Mouse (Mus musculus) gastrocnemius, postnatal 25 days (tissue): ENCODE measurements around the gene 4931429L15Rik. TPM values are rescaled to one million over a fixed set of nuclear protein-coding genes. Genes with fewer than 3 reads are reported as not detected.
"Not testable (repeated sequence)": the region's sequence is repeated elsewhere in the genome, so short reads cannot be mapped to it uniquely, and the experiment has no call there.

Experiments
- DNase-seq: peaks from one replicate; pipeline ENCODE4 v3.0.0; 2022
- long read RNA-seq, 2 experiments: library from polyadenylated mRNA; stranded (forward); transcript quantifications; one replicate each; pipeline ENCODE4 v2.0.0; 2021
- total RNA-seq, 2 experiments: library from RNA; stranded (reverse); gene quantifications; 1 replicate in 1 of 2; 2 replicates in 1 of 2; pipeline ENCODE4 v1.2.3; 2021

4931429L15Rik gene
- total RNA-seq, result not detected
- long read RNA-seq, experiment 1, result 0 reads
- long read RNA-seq, experiment 2, result 0 reads

DNA sequence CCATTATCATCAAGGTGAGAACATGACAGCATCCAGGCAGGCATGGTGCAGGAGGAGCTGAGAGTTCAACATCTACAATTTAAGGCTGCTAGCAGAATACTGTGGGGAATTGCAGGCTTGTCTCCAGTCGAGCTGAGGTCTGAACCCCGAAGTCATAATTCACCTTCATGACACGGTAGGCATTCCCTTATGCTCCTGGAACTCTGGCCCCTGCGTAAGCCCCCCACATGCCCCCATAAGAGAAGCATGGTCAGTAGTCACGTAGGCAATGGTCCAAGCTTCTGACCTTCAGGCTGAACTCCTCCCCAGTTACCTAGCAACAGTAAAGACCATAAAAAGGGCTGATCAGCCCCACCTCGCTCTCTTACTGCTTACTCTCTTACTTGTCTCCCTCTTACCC lies at the start of gene 4931429L15Rik:
Gene 4931429L15Rik, minus strand, starts transcription at position 101 of the 400 bp plus-strand sequence.
- not testable (repeated sequence) for DNase-seq

- no peak for DNase-seq
Observed at GRCm38 (mm10) chr9:46362459-46362858, 42.7 kb upstream of the 4931429L15Rik start.

DNA sequence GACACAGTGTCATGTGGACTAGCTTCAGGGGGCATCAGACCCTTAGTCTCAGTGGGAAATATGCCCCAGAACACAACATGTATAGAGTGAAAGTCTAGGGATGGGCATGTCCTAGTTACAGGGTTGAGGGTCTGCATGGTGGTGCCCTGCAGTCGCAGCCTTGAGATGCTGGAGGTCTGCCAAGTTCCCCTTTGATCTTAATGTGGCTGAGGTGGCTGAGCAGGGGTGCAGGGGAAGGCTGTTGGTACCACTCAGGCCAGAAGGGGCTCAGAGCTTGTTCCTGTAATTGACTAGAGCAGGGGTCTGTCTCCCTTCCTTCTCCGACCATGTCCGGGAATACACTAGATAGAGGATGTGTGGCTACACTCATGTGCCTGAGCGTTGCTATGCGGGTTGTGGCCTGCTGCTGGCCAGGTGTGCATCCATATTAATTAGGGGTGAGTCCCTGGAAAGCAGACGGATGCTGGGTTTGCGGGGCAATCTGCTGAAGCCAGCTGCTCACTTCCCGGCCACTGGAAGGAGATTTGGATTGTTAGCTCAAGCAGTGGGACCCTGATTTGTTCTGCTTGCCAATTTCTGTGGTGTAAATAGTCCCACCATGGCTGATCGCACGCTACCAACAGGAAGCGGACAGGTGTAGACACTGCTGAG lies 41.8 kb upstream of the 4931429L15Rik start:
- no peak for DNase-seq

DNA sequence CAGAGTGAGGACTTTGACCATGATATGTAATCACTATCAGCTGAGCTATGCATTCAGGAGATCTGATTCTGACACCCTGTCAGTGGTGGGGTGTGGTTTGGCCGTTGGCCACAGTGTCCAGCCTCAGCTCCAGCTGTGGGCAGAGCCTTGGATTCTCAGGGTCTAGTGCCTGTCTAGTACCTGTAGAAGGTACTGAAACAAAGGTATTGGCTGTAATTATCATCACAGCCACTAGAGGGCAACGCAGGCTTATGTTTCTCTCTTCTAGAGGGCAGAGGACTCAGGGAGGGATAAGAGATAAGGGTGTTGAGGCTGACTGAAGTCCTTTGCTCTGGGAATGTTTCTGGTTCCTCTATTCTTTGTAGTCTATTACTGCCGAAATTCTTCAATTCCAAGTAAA lies 34.2 kb upstream of the 4931429L15Rik start:
- DNase-seq, result no peak

GRCm38 (mm10) chr9:46353330-46353724 lies 33.5 kb upstream of the 4931429L15Rik start:
- DNase-seq, result no peak

DNA sequence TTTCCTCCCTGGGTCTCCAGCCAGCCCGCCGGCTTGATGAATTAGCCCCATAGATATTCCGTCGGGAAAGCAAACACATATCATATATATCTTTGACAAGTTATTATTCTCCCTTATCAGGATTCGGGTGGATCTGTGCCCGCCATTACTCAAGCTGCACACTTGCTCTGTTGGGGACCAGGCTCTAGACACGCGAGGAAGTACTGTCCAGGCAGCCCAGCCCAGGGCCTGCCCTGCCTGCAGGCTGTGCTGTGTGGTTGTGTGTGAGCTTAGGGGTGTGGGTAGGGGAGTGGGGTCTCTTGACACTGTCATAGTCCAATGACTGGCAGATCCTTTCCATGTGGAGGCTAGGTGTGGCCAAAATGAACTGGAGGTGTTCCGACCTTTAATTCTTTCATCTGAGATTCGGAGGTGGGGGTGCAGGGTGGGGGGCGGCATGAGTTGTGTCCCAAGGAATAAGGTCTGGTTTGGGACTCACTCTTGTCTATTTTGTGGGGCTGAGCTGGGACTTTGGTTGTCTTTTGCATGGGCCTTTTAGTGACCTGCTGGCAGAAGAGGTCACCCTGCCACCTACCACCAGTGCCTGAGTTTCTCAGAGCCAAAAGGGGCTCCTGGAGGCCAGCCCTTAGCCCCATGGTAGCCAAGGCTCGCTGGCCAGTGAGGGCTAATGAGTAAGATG lies 33.0 kb upstream of the 4931429L15Rik start:
- DNase-seq, result no peak

DNA sequence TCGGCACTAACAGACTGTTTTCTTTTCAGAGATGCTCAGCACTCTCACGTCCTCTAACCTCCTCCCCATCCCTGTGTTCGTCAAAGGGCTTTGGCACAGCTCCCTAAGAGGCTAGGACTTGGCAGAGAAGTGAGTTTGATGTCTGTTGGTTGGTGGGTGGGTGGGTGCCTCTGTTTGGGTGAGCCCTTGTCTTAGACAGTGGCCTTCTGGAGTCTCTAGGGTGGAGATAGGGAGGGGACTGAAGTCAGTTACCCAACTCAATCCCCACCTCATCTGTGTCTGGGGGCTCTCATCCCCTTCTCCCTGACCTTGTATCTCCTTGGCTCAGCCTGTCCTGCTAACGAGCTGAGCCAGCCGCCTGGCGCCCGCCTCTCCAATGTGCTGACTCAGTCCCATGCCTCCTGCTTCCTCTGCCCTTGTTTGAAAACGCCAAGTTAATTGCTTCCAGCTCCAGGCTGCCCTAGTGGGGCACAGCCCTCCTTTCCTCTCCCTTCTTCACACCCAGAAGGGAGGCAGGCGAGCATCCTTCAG lies 30.7 kb upstream of the 4931429L15Rik start:
- DNase-seq, result no peak

- DNase-seq, result no peak
Observed at GRCm38 (mm10) chr9:46345887-46346665, 26.3 kb upstream of the 4931429L15Rik start.

GRCm38 (mm10) chr9:46339051-46339652 lies 19.4 kb upstream of the 4931429L15Rik start:
- DNase-seq, result no peak

GRCm38 (mm10) chr9:46338384-46338783 lies 18.6 kb upstream of the 4931429L15Rik start:
- no peak for DNase-seq

- no peak for DNase-seq
Observed at GRCm38 (mm10) chr9:46337852-46338291, 18.1 kb upstream of the 4931429L15Rik start.

- no peak for DNase-seq
Observed at GRCm38 (mm10) chr9:46337331-46337730, 17.5 kb upstream of the 4931429L15Rik start.

GRCm38 (mm10) chr9:46336294-46336693 lies 16.5 kb upstream of the 4931429L15Rik start:
- not testable (repeated sequence) for DNase-seq

GRCm38 (mm10) chr9:46335461-46335995 lies 15.7 kb upstream of the 4931429L15Rik start:
- DNase-seq, result no peak

- DNase-seq, result no peak
Observed at GRCm38 (mm10) chr9:46334471-46335025, 14.8 kb upstream of the 4931429L15Rik start.

GRCm38 (mm10) chr9:46331301-46331700 lies 11.5 kb upstream of the 4931429L15Rik start:
- no peak for DNase-seq

DNA sequence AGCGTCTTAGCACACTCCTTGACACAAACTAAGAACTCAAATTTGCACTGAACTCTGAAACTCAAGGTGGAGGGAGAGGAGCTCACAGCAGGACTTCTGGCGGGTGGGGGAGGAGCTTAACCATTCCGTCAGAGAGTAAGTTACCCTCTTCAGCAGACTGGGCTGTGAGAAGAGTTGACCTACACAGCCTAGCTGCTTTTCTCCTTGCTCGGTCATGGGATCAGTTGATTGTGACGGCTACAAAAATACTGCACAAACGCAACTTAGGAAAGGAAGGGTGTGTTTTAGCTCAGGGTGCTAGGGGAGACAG lies 10.8 kb upstream of the 4931429L15Rik start:
- no peak for DNase-seq

- DNase-seq, result no peak
Observed at GRCm38 (mm10) chr9:46329801-46330585, 10.2 kb upstream of the 4931429L15Rik start.

DNA sequence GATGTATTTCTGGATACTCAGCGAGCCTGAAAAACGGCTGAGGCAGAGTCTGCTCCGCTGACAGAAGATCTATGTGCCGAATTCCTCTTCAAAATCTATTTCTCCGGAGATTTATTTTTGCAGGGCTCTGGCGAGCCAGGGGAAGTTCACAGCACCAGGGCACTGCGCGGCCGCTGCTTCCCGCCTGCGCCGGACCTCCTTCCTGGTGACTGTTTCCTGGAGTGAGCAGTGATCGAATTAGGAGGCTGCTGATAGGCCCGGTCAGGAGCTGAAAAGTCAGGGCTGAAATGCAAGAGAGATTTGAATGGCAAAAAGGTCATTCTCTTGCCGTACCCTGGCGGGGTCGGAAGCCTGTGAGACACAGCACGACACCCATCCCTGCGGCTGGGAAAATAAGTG lies 9.5 kb upstream of the 4931429L15Rik start:
- no peak for DNase-seq

DNA sequence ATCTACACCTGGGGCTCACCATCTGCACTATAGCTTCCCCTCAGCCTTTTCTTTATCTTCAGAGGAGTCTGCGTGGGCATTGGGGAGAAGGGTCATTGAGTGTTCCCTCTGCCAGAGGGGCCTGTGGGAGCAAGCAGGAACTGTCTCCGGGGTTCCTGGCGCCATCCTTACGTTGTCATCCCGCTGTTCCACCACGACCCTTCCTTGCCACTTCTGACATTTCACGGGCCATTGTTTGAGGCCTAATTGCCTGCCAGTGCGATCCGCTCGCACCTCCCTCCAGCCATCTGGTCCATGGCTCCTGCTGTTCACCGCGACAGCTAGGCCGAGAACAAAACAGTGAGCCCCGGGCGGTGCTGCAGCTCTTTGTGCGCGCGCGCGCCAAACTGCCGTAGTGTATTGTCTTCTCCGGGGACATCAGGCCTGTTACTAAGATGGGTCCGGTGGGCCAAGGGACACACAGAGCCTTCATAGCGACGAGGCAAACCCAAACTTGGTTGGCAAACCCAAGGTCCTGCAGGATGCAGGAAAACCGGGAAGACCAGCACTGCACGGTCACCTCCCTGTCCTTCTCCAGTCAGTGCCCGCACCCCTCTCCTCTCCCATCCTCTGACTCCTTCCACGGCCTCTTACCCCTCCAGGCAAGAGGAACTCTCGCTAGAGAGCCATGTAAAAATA lies 8.9 kb upstream of the 4931429L15Rik start:
- no peak for DNase-seq
